Comparison of ENCODE assay signal across 8 mouse cellular contexts in genomic region chr14:21659652-21660051, GRCm38 (mm10). TPM values are rescaled to one million over a fixed set of nuclear protein-coding genes. Genes with fewer than 3 reads are reported as not detected.
A peak's percentile ranks its signal among the peaks of the same experiment; 100 is the strongest.
DNase-seq lines count a peak whose midpoint lies in the region; ATAC-seq and TF ChIP-seq lines count a peak whose summit lies in the region.

No protein-coding gene starts in this region.

- DNase-seq in left cerebral cortex, postnatal 14 days (ENCODE audit: low spot score in 2 of 2) = peak; percentile 74 to 80
- DNase-seq in left cerebral cortex, adult 8-10 months (ENCODE audit: low spot score in 2 of 2) = no peak
- DNase-seq in brain, embryonic 14.5 days (ENCODE audit: low read depth) = peak; percentile 89
- peak; percentile 55 for DNase-seq in fibroblast of lung, adult 2 months (ENCODE audit: low read depth)
- peak; percentile 73 for DNase-seq in hindbrain, embryonic 11.5 days (ENCODE audit: low spot score)
- DNase-seq in limb, embryonic 10.5 days (ENCODE audit: low spot score) = peak; percentile 73
- DNase-seq in splenic B cell, adult 2 months (ENCODE audit: low read depth, low spot score) = peak; percentile 70

- no peaks in the 10 kb centered on the region; the same call in 1 of the 2 replicates for H3K36me3 ChIP-seq in hindbrain, embryonic 11.5 days (ENCODE audit: control insufficient read depth, insufficient read depth, low read length)
- H3K36me3 ChIP-seq in limb, embryonic 10.5 days = peaks cover 46% of the 10 kb centered on the region
- peaks cover 47% of the 10 kb centered on the region for H3K36me3 ChIP-seq in midbrain, embryonic 12.5 days
- peaks cover 3% of the 10 kb centered on the region for H3K36me3 ChIP-seq in splenic B cell, adult 2 months (ENCODE audit: control insufficient read depth, insufficient read depth, low read length, poor library complexity, severe bottlenecking)

- H3K4me2 ChIP-seq in hindbrain, embryonic 11.5 days (replicated peaks; ENCODE audit: low read depth, low read length) = no peak overlapping the region
- H3K4me2 ChIP-seq in midbrain, embryonic 12.5 days (replicated peaks) = no peak overlapping the region

- H3K4me3 ChIP-seq in hindbrain, embryonic 11.5 days (ENCODE audit: low read depth, low read length) = no peak overlapping the region
- H3K4me3 ChIP-seq in limb, embryonic 10.5 days = no peak overlapping the region
- H3K4me3 ChIP-seq in midbrain, embryonic 12.5 days = no peak overlapping the region

- H3K9ac ChIP-seq in hindbrain, embryonic 11.5 days (ENCODE audit: low read depth, low read length) = no peak overlapping the region
- H3K9ac ChIP-seq in midbrain, embryonic 12.5 days (replicated peaks) = no peak overlapping the region

- TF ChIP-seq CTCF in brain, embryonic 14.5 days (IDR thresholded peaks at IDR 0.05; ENCODE audit: borderline replicate concordance, extremely low read depth, insufficient read depth, insufficient read length) = peak; percentile 80

- intact Hi-C loops in left cerebral cortex, postnatal 14 days (cut with DNase I) = loop anchor here (5.0 kb wide), 1 partner anchor 522 kb away; no protein-coding TSS in a partner anchor

- ATAC-seq in hindbrain, embryonic 11.5 days (ENCODE audit: low FRiP score) = no peak
- ATAC-seq in midbrain, embryonic 12.5 days (ENCODE audit: low FRiP score, low read depth) = no peak

- H3K9me3 ChIP-seq in hindbrain, embryonic 11.5 days (ENCODE audit: control insufficient read depth, low read length) = no peaks in the 10 kb centered on the region
- H3K9me3 ChIP-seq in limb, embryonic 10.5 days (replicated peaks) = no peaks in the 10 kb centered on the region
- H3K9me3 ChIP-seq in midbrain, embryonic 12.5 days = no peaks in the 10 kb centered on the region

- H3K27me3 ChIP-seq in hindbrain, embryonic 11.5 days (ENCODE audit: control insufficient read depth, insufficient read depth, low read length) = no peaks in the 10 kb centered on the region
- no peaks in the 10 kb centered on the region for H3K27me3 ChIP-seq in limb, embryonic 10.5 days (ENCODE audit: low read depth, poor library complexity, severe bottlenecking)
- H3K27me3 ChIP-seq in midbrain, embryonic 12.5 days = no peaks in the 10 kb centered on the region
- no peaks in the 10 kb centered on the region for H3K27me3 ChIP-seq in splenic B cell, adult 2 months (ENCODE audit: control insufficient read depth, insufficient read depth, low read length, poor library complexity, severe bottlenecking)

- WGBS in hindbrain, embryonic 11.5 days = 36% methylated on average over 5 of the region's 5 CpGs
- WGBS in limb, embryonic 10.5 days = 22% methylated on average over 5 of the region's 5 CpGs
- 40% methylated on average over 5 of the region's 5 CpGs for WGBS in midbrain, embryonic 12.5 days

- TF ChIP-seq POLR2A in brain, embryonic 14.5 days (IDR thresholded peaks at IDR 0.05; ENCODE audit: borderline replicate concordance, extremely low read depth, insufficient read depth, insufficient read length, poor library complexity, severe bottlenecking) = no peak

- no peak overlapping the region for H3K27ac ChIP-seq in hindbrain, embryonic 11.5 days (ENCODE audit: low read depth, low read length)
- H3K27ac ChIP-seq in limb, embryonic 10.5 days = no peak overlapping the region
- H3K27ac ChIP-seq in midbrain, embryonic 12.5 days (replicated peaks) = 0 out of 2 replicates have a peak overlapping the region, but pooled peaks have one; percentile 11

- H3K4me1 ChIP-seq in hindbrain, embryonic 11.5 days (replicated peaks; ENCODE audit: control insufficient read depth, insufficient read depth, low read length) = no peaks in the 10 kb centered on the region; the same call in 1 of the 2 replicates
- peaks cover 42% of the 10 kb centered on the region for H3K4me1 ChIP-seq in limb, embryonic 10.5 days
- peaks cover 11% of the 10 kb centered on the region; the same call in 1 of the 2 replicates for H3K4me1 ChIP-seq in midbrain, embryonic 12.5 days

RNA-seq across cellular contexts. Expression of gene Dupd1, which starts 54.7 kb away (rescaled TPM):
- total RNA-seq in left cerebral cortex, postnatal 14 days (2021) = not detected
- not detected for total RNA-seq in left cerebral cortex, adult 8-10 months (2022)
- 0.08 and 0.10 TPM in 2 replicates for polyA plus RNA-seq in brain, embryonic 14.5 days (2012; rRNA removed)
- polyA plus RNA-seq in hindbrain, embryonic 11.5 days (2014; fragmentation: Nextera tagmentation; extraction: Ambion mirVana) = 0.13 TPM in 1 of 2 replicates, not detected in the other
- 0.45 TPM in 1 of 2 replicates, not detected in the other for polyA plus RNA-seq in limb, embryonic 10.5 days (2016; fragmentation: Nextera tagmentation; extraction: Ambion mirVana)
- 0.27 TPM in 1 of 2 replicates, not detected in the other for polyA plus RNA-seq in midbrain, embryonic 12.5 days (2016; fragmentation: Nextera tagmentation; extraction: Ambion mirVana)

Comparison
In these comparisons a context has a peak if more than half of its experiments do, and no peak if none do; other contexts are left out.
1. DNase-seq: peak in left cerebral cortex, postnatal 14 days (2 of 2), brain, embryonic 14.5 days (single experiment), fibroblast of lung, adult 2 months (single experiment), hindbrain, embryonic 11.5 days (single experiment), limb, embryonic 10.5 days (single experiment) and splenic B cell, adult 2 months (single experiment); none in left cerebral cortex, adult 8-10 months (0 of 2).